Mouse (Mus musculus) MEL-GATA-1-ER (cell line): ENCODE data around the gene Tmem234.
A peak's percentile ranks its signal among the peaks of the same experiment; 100 is the strongest.

Experiments used
- DNase-seq: peaks from one replicate; pipeline ENCODE4 v3.0.0-alpha.2; 2012; ENCODE audit warnings: low read depth; ENCODE audit errors: extremely low read depth

Tmem234 gene

DNA sequence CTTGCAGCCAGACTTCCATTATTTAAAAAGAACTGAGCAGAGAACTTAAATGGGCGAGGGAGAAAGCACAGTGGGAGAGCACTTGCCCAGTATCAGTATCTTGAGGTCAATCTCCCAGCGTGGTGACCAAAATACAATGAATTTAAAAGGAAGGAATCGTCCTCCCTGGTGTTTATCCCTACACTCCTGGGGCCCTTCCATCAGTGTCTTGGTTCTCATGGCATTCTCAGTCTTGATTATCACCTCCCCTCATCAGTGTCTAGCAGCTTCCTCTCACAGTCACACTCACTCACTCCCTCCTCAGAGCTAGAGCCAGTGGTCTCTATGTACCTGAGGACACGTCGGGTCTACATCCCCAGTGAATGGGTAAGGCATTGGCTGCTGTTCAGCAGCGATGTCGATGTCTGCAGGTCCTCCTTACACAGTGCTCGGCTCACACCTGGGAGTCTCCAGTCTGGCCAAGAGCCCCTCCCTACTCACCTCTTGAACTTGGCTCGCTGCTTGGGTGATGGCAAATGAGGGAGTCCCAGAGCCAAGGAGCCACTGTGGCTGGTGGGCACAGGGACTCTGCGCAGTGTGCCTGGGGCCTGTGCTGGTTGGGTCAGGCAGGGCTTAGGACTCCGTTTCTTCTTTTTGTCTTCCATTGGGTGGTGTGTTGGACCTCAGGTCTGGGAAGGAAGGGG is 21.8 kb downstream of the Tmem234 start:
- DNase-seq = no peak

DNA sequence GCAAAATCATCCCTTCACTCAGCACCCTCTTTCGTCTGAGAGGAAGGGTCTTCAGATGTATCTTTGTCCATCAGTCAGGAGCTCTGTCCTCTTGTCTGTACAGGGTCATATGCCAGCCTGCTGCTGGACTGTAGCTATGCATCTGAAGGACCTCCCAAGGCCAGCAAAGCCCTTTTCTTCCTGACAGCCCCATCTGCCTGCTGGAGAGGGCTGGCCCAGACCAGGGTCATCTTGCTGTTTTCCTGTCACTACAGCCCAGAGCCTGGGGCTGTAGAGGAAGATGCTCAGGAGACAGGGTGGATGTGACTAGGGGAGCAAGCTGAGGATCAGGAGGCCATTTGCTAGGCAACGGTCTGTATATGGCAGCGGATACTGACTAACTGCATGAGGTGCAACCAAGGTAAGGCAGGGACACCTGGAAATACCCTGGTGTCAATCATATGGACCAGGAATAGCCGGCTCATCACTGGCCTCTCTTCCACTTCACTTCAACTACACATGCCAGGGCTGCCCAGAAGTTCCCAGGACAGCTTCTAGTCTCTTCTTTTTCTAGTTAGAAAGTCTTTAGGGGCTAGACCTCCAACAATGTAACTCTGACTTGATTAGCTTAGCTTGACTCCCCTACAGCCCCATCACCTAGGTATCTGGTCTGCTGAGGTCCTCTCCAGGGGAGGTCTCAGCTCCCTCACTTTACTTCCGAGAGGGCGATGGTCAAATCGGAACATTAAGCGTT is 22.5 kb downstream of the Tmem234 start:
- no peak for DNase-seq

DNA sequence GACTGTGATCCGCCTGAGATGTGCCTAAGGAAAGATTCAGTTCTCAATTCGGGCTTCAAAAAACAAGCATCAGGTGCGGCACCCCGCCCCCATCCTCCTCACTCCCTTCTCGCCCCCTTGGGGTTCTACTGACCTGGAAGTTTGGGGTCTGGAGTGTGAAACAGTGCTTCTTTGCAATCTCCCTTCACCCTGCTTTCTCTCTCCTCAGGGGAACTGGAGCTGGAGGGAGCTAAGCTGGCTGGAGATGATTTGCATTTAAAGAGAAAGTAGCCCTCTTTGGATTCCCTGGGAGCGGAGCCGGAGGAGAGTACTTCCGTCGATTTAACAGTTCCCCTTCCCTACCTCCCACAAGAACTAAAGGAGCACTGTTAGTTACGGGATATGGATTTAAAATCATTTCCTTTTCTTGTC is 23.2 kb downstream of the Tmem234 start, which contains the start of gene Ccdc28b:
TSS of gene Ccdc28b (minus strand) at position 267 of the 411 bp plus-strand sequence.
- peak; percentile 53 for DNase-seq

DNA sequence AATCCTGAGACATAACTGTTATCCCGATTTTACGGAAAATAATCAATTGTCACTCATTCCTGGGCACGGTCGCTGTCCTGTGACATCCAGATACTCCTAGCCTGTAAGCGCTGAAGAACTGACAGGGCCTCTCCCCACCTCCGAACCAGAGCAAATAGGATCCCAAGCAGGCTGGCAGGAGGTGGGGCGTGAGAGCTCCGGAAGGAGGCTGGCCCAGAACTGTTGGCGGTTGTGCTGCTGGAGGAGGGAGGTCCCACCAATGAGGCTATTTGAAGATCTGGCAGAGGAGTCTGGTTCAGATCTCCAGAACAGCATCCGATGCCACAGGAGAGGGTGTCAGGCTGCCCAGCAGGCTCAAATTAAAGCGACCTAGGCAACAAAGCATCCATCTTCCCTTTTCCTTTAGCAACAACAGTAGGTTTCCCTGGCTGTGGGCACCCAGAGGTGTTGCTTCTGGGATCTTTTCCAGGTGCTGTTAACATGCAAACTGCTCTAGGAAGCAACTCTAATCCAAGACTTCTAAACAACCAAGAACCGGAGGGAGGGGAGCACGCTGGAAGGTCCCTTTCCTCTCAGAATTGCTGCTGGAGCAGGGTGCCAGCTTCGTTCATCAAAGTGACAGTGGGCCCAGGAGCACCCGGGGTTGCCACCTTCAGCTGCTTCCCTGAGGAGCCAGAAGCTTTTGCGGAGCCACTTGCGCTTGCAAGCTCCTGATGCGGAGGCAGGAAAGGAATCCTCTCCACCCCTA is 24.0 kb downstream of the Tmem234 start:
- DNase-seq = peak; percentile 91

DNA sequence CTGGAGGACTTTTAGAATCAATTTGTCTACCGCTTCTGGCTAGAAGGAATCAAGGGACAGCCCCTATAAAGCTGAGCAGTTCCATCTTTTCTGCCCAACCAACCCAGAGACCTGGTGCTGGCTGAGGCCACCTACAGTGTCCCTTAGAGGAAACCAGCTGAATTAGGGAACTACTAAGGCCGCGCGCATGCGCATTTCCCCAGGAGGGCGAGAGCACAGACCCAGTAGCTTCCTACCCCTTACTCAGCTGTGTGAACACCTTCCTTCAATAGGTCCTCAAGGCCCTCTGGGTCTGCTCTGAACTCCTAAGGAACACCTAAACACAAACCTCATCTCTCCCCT is 24.5 kb downstream of the Tmem234 start:
- peak; percentile 56 for DNase-seq

DNA sequence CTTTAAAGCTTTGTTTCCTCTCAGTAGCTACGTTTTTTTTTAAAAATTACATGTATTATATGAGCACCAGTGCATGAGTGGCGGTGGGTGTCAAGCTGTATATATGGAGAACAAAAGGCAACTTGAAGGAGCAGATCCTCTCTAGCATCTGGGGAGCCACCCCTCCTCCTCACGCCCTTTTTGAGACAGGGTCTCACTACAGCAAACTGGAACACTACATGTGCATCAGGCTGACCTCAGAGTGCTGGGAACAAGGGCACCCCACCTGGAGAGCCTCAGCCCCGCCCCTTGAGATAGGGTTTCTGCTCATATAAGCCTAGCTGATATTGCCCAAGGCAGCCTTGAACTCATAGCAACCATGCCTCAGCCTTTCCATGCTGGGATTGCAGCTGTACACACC is 25.0 kb downstream of the Tmem234 start:
- peak; percentile 12 for DNase-seq

DNA sequence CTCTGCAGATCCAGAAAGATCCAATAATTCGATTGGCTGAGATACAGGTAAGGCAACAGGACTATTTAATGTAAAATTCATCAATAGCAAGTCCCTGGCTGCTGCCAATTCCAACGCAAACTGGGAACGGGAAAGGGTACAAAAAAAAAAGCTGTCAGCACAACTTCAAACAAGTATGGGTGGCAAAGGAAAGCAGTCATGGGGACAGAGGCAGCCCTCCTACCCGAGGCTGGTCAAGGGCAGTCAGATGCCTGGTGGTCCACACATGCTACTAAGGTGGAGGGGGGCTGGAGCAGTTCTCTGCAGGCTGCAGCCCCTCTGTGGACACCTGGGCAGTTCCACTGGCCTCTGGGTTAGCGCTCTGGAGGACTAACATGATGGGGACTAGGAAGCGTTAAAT is 25.6 kb downstream of the Tmem234 start:
- no peak for DNase-seq

DNA sequence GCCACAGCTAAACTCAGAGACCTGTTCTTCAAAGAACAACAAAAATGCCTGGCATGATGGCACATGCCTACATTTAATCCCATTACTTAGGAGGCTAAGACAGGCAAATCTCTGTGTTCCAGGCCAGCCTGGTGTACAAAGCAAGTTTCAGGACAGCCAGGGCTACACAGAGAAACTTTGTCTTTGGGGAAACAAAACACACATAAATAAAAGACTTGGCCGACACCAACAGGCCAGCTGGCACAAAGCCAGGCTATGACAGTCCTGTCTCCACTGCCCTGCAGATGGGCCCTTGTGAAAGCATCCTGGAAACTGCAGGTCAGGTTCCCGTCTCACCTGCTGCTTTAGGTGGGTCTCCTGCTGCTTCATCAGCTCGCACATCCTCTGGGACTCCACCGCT is 30.5 kb downstream of the Tmem234 start:
- DNase-seq = no peak

DNA sequence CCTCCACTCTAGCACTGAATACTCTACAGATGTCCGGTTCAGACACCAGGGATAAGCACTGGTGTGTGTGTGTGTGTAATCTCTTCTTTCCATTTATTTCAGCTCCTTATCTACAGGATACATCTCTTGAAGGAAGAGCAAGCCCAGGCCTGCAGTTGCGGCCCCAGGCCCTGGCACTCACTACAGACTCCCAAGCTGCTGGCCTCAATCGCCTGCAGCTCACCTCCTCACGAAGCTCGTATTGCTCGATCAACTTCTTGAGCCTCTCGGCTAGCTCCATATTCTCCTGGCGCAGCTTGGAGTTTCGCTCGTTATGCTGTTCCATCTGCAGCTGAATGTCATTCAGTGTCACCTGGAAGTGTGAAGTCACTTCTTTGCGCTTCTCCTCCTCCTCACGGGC is 31.4 kb downstream of the Tmem234 start:
- no peak for DNase-seq

DNA sequence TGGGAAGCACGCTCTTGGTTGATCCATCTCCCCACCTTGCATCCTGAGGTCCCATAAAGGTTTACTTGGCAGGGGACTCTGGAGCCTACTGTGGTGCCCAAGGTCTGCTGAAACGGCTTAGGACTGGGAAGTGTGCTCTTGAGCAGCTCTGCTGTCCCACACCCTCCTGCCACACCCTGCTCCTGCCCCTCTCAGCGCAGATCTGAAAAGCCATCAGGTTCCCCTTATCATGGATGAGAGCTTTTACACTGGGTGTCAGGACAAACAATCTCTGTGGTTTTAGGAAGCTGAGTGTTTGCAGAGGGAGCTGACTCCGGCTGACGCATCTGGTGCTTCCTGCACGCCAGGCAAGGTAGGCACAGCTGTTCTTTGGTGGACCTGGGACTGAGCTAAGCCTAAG is 33.4 kb downstream of the Tmem234 start:
- DNase-seq = peak; percentile 26

DNA sequence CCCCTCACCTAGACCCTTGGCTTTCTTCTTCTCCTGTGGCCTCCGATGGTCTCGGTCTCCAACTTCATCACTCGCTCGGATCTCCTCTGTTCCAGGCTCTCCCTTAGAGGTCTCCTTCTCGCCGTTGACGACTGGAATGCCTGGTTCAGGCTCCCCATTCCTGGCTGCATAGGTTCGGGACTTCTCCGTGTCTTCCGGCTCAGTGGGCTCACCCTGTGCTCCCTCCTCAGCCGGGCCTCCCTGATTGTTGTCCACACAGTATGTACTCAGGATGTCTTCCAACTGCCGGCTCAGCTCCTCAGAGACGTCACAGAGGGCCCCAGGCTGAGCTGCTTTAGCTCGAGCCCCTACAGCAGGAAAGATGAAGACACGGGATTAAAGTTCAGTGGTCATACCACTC is 38.8 kb downstream of the Tmem234 start:
- DNase-seq = no peak

DNA sequence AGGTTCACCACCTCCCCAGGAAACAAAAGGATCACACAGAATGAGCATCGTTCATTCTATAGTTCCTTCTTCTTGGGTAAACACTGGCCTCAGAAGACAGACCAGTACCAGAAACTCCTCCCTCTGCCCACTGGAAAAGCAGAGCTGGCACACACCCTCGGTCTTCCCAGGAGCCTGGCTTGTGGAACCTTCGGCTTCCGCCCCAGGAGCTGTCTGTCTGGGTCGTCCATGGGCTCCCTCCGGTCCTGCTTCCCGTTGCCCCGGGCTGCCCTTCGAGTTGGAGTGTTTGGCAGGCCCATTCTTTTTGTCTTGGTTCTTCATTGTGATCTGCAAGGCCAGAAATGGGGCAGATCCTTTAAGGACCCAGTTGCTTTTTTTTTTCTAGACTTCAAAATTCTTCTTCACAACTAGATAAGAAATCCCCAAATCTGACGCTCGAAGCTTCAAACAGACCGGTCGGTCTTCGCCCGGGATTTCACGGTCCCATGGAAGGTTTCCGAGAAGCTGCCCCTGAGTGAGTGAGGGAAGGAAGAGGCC is 39.7 kb downstream of the Tmem234 start:
- no peak for DNase-seq

DNA sequence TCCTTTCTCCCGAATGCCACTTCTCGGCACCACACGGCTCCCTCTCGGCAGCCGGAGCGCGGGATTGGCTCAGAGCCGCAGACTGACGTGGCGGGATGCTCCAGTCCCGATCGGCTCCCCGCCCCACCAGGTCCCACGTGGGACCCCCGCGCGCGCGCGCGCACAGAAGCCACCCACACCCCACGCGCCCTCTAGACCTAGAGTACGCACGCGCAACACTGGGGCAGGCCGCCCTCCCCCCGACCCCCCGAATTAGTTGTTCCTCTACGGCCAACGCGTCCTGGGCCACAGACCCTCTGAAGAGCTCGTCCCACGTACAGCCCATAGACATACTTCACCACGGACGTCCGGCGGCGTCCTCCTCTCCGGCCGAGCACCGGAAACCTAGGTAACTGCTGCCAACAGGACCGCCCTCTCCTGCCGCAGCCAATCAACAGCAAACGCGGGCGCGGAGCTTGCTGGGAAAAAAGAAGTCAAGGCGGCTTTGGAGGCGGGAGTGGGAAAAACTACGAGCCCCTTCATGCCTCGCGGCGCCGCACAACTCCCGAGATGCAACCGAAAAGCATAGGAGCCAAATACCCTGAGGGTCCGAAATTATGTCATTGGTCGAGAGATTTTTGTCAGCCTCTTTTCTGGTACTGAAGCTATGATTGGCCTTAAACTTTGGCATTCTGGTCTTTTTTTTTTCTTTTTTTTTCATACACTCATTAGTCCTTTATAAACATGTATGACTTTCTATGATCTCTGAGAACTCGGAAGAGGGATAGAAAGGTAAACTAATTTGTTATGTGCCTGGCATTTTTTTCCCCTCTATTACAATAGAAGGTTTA is 40.4 kb downstream of the Tmem234 start, which contains the start of gene Txlna:
TSS of gene Txlna (minus strand) at position 428 of the 830 bp plus-strand sequence.
- peak; percentile 98 for DNase-seq

DNA sequence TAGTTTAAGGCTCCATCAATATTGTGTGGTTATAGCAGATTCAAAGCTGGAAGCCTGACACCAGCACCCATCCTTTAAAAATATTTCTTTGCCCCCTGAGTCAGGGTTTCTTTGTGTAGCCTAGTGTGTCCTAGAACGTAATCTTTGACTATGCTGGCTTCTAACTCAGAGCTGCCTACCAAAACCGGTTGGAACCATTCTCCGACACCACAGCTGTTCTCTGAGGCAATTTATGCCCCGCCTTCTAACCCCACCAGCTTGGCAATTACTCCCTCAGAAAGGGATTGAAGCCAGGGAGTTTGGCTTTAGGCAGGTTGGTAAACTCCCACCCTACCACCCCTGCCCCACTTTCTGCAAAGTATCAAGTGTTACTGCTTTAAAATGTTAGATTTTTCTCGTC is 41.3 kb downstream of the Tmem234 start:
- no peak for DNase-seq

DNA sequence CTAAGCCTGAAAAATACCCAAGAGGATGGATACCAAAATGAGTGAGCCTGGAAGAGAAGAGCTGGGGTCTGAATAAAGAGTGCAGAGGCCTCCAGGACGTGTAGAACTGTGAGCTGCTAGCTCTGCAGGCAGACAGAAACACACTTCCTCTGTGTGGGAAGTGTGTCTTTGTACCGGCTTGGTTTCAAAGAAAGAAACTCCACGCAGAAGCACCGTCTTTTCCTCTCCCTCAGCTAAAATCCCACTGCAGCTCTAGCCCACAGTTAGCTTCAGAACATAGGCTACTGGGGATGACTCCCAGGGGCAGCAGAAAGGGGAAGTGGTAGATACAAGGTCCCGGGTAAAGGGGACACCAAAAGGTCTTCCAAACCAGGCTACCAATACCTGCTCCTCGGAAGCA is 44.7 kb downstream of the Tmem234 start:
- no peak for DNase-seq

DNA sequence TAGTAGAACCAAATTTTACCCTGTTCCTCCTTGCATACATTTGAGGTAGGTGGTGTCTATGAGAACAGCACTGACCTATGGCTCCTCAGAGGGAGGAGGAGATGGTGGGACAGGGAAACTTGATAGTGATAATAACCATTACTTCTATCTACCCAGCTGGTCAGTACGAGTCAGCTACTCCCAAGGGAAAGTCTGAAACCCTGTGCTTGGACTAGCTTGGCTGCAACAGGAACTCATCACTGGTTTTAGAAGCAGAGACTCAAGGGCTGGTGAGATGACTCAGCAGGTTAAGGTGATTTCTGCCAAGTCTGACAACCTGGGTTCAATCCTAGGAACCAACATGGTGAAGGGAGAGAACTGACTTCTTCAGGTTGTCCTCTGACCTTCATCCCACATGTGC is 48.2 kb downstream of the Tmem234 start:
- DNase-seq = no peak

DNA sequence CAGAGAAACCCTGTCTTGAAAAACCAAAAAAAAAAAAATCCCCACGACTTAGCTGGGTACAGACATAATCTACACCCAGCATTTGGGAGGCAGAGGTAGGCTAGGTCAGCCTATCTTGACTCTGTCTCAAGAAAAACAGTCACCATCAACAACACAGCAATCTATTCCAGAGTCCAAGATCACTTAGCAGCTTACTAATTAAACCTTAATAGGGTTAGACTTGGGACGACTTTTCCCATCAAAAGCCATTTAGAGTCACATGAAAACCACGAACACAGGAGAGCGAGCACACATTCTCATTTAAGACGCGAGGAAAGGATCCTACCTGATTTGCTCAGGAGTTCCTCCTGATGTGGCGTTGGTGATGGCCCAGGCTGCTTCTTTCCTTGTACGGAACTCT is 49.9 kb downstream of the Tmem234 start:
- DNase-seq = no peak

DNA sequence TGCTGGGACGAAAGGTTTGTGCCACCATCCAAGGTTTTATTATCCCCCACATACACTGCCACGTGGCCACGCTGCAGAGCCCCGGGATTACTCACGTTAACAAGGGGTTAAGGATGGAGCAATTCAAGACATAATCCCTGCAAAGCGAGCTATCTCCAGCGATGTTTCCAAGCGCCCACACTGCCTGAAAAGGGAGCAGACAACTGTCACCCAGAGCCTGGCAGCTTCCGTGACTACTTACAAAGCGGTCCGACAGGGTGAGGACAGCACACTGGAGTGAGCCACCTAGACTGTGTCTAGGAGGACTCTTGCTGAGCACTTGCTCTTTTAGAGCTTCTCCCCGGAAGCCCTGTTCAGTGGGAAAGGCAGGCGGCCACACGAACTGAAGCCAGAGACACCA is 54.3 kb downstream of the Tmem234 start:
- no peak for DNase-seq

DNA sequence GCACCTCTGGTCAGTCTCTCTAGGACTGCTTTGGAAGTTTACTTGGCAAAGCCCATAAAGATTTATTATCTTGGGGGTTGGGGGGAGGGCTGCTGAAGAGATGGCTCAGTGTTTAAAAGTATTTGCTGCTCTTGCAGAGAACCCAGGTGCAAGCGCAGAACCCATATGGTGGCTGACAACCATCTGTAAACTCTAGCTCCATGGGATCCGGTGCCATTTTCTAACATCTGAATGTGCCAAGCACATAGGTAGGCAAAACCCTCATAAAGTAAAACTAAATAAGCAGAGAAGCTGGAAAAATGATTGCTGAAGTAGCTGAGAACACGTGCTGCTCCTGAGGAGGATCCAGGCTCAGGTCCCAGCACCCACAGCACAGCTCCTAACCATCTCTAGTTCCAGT is 61.1 kb downstream of the Tmem234 start:
- DNase-seq = no peak

DNA sequence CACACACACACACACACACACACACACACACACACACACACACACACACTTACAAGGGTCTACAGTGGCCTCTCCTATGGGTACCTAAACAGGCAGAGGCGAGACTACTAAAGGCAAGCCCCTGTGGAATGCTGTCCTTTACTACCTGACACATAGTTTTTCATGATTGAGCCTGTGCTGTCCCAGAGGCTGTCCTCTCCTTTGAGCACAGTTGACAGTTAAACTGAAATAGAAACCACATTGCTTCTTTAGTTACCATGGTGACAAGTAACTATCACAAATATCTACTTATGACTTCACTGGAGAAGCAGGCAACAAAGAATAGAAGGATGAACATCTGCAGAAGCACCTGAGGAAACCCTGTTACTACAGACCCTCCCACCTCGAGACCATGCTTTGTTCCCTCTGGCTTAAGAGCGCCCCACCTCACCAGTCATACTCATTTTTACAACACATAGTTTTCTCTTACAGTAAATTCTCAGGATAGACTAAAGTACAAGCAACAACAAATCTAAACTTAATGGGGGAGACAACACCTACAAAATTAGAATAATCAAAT is 61.9 kb downstream of the Tmem234 start:
- DNase-seq = no peak
